Mouse (Mus musculus) frontal cortex, postnatal 36 days (tissue): ENCODE measurements at regions not wholly inside any gene's neighbourhood (a gene's known extent, or its start where the extent isn't known, plus 50 kb on each side); places are given as distances from the start of the nearest gene placed in this dataset.

Source experiments
- DNase-seq, 2 experiments: peaks; one replicate each; pipeline ENCODE4 v3.0.0; 2022; ENCODE audit warnings: low spot score in 2 of 2

DNA sequence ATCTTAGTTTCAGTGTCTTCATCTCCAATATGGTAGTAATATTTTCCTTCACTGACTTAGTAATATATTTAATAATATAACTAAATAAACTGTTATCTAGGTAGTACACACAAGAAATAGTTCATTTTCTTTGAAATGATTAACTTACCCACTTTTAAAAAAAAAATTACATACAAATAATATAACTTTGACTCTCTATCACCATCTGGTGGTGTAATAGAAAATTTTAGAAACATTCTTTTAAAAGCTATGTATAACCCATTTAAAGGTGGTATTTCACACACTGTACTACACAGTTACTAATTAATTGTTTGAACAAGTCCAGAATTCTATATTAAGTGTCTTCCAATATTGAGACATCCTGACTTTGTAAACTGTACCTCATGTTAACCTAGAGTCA is 53.9 kb upstream of the Olfr266 start:
- no peak for DNase-seq

DNA sequence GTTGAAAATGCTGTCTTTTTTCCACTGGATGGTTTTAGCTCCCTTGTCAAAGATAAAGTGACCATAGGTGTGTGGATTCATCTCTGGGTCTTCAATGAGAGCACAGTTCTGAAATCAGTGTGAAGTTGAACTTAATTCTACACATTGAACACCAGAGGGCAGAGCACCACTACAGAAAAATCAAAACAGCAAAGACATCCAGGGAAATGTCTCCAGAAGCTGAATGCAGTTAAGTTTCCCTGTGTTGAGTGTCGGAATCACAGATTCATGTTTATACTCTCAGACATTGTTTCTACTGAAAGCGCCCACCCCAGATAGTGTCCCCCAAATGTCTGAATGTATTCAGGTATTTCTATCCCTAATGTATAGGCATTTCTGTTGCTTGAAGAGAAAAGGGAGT is 77.1 kb upstream of the Olfr266 start:
- DNase-seq = peak; percentile 27 to 49

DNA sequence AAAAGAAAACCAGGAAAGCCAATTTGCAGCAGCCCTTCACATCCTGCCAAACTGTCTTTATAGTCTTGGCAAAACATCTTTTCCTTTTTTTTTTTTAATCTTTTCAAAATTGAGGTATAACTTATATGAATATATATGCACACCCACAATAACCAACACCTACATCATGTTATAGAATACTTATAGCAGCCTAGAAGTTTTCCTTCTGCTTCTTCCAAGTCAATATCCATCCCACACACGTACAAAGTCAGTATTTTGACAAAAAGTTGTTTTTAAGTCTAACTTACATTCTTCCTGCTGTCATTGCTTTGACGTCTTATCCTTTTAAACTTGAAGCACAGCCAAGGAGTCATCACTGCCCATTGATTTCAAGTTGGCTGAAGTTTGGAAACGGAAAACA is 80.6 kb upstream of the Olfr266 start:
- peak; percentile 13 to 23 for DNase-seq

DNA sequence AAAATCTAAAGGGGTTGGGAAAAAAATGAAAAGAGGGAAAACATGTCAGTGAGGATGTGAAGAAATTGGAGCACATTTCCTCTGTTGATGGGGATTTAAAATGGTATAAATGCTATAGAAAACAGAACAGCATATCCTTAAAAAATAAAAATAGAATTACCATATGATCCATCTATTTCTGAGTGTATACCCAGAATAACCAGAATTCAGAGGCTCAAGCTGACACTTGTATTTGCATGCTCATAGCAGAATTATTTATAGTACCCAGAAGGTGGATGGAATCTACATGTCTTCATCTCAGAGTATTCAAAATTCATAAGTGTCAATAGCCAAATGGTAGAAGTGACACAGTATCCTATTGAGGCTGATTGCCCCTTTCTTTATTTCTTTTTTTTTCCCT is 99.9 kb upstream of the Kcna3 start:
- no peak for DNase-seq

DNA sequence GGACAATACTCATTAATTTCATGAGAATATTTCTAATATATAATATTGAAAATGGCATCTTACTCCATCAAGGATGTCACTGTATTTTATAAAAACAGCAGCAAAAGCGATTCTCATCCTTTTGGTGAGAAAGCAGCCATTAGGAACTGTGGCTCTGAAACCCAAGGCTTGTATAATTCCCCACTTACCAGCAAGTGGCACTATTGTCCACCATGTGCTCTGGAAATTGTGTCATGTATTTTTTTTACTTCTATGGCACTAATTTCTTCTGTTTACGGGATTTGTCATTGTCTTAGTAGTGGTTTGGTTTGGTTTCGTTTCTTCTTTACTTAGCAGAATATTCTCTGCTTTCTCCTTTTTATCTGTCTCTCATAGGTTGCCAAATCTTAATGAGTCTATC is 95.9 kb upstream of the Kcna3 start:
- peak in 1 of 2 experiments; percentile 49 for DNase-seq

DNA sequence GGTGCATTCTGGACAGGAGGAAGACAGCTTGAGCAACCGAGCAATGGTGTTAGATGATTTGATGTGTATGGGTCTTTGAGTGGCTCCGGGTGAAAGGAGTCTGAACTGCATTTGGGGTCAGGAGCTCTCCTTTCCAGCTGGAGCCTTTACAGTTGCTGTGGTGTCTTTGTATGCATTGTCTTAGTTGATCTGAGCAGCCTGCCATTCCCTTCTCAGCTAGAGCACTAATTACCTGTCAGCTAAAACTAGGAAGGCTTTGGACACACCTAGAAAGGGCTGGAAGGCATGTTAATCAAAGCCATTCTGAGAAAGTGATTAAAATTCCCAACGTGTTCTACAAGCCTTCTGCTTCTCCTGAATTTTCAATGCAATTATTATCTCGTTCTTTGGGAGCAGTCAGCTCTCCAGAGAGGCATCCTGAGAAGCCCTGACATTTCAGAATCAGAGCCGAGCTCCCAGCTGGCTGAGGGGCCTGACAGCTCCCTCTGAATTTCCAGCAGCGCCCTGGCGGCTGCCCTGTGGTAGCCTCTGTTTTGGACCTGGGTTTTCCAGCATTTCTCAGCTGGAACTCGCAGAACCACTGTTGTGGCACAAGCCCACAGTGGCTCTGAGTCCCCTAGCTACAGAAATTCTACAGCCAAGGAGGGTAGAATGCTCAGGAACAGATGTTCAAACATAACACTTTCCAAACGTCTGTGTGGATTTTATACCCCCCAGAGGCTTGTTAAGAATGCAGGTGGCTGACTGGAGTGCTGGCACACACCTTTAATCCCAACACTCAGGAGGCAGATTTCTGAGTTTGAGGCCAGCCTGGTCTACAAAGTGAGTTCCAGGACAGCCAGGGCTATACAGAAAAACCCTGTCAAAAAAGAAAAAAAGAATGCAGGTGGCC is 80.2 kb upstream of the Kcna3 start:
- no peak for DNase-seq

DNA sequence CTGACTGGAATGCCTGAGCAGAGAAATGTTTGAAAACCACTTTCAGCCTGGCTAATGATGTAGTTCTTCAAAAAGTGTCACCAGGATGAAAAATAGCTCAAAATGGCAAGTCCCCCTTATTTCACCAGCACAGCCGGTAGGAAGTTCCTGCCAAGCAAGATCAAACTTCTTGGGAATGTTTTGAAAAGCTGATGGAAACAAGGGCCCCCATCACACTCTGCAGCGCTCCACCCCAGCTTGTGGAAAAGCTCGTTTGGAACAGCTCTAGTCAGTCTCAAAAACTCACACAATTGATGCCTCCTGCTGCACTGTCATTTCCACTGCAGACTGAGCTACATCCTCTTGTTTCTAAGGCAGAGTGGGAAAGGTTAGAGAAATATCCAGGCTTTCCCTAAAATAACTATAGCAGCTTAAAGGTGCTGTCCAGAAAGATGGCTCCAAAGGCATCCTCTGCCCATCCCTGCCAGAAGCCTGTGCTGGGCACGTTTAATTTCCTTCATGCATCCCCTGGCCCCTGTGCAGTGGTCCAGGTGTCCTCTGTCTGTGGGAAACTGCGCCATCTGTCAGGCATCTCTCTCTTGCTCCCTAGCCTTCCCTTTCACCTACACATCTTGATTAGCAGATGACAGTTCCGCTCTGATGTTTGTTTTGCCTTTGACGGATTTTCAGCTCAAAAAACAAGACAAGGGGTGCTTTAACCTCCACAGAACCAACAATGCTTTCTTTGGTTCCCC is 78.6 kb upstream of the Kcna3 start:
- DNase-seq = peak in 1 of 2 experiments; percentile 54

DNA sequence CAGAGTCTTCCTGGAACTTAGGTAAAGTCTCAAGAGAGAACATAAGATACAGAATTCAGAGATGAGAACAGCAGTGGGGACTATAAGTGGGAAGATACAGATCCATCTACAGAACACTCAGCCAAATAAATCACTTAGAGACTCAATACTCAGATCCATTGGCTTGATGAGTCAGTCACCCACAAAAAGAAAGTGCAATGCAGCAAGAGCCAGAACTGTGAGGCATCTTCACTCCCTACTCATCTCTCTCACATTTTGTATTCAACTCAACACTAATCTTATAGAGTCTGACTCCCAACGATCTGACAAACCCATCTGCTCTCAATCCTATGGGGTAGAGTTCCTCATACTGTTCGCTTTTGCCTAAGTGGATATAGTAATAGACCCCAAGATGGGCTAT is 77.8 kb upstream of the Kcna3 start:
- DNase-seq = peak in 1 of 2 experiments; percentile 59

DNA sequence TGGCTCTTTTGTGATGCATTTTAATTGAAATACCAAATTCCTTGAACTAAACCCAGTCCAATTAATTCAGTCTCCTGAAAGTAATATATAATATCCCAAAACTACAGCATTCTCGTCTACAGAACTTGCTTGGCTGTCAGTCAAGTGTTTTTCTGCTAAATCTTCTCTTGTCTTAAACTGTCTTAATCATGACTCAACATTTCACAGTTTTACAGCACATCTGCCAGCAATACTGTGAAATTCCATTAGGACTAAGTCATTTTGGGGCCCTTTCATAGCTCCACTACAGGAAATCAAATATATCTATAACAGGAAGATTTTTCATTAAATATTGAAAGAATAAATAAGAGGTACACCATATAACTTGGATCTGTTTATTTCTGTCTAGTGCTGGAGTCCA is 75.4 kb upstream of the Kcna3 start:
- DNase-seq = no peak

DNA sequence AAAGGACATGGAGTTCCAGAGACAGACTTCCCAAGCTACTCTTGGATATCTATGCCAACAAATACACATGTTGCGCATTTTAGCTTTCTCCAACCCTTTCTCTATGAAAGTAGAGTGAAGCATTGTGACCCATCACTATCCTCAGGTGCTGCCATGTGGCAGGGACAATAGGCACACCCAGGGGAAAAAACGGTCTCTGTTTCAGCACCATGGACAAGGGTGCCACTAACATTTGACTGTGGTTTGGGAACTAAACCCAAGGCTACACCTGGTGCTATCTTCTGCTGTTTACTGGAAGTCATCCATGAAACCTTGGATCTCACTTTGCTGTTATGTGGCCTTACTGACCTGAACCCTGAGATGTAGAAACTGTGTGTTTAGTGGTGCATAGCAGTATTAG is 73.5 kb upstream of the Kcna3 start:
- no peak for DNase-seq

DNA sequence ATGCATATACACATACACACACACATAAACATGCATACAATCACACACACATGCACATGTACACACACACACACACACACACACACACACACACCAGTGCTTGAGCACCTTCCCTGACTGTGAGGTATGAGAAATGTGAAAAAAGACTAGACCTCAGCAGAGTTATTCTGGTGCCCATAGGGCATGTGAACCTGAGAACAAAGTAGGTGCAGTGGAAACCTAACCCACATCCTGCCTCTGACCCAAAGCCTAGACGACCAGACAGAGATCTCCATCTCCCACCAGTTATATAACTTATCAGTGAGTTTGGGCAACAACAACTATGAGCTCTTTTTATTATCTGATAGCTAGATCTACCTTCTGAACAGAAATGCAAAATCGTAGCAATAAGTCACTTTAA is 69.8 kb upstream of the Kcna3 start:
- no peak for DNase-seq

DNA sequence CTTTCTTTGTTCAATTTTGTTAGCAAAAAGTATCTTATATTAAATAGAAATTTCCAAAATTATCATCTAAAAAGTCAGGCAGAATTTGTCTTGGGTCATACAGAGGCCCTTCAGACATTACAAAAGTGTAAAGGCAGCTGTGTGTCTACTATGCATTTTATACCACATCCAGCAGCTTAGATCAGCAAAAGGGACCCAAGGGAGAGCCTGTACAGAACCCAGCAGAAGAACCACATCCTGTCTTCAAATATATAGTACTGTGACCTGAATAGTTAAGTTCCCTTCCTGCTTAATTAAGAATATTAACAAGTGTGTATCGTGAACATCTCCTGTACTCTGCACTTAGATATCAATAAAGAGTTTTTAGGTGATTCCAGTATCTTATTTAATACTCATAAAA is 68.5 kb upstream of the Kcna3 start:
- DNase-seq = no peak

DNA sequence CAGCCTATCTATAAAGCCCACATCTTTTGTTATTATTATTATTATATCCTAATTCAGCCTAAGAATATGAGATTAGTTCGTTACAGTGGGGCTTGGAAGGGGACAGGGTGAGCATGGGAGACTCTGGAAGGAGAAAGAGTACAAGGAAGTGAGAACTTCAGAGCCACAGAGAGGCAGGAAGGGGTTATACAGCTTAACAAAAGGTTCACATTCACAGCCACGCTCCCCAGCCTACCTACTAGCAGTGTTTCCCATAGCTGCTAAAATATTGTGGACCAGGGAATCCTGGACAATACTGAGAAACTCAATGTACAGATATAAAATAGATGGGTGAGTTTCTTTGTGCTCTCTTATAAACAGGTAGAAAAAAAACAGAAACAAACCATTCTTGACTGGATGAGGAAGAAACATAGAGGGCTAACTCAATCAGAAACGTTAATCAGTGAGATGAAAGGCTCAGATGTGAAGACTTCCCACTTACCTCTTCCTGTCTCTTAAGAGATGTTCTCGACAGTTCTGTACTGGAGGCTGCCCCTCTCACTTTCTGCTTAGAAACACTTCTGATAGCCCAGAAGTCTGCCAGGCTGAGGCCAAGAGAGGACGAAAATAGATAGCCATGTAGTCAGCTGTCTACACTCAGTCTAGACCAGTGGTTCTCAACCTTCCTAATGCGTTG is 61.7 kb upstream of the Kcna3 start:
- DNase-seq = no peak

DNA sequence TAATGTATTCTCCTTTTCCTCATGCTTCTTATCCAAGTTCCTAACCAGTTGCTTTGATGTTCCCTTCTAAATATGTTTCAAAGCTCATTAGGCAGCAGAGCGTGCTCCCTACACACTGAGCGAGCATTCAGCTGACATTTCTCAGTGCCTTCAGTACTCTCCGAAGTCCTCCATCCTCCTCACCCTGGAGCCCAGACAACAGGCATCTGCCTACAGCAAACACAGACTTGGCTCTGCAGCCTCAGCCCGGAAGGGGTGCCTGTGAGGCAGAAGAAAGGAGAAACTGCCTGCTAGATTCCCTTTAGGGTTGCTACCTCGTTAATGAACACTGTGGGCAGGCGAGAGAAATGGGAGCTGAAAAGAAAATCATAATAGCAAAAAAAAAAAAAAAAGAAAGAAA is 57.2 kb upstream of the Kcna3 start:
- DNase-seq = peak in 1 of 2 experiments; percentile 29

DNA sequence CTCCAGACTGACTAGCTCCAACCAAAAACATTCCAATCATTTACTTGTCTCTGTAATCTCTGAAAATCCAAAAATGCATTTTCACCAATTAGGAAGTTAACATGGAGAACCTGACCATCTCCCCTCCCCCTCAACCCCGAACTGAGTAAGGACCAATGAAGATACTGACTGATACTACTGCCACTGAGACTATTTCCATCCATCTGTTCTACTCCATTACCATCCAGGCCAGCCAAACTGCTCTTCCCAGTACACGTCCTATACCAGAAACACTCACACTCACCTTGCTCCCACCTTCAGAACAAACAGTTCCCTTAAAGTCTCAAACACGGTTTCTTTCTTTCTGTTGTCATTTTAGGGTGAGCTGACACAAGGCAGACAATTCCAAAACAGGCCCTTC is 55.1 kb upstream of the Kcna3 start:
- no peak for DNase-seq

DNA sequence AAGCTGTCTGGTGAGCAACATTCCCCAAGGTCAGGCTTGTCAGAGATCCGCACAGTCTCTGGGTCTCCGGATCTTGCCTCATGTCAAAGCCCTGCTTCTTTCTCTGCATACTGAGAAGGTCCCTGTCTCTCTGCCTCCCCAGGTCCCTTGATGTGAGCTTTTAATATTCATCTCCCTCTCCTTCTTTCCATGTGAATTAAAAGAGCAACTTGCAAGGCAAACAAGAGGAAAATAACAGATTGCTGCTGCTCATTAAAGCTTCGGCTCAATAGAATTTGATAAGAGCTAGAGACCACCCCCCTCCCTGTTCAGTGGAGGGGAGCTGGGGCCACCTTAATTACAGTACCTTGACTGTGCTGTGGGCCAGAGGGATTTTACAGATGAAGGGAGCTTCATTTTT is 54.6 kb upstream of the Kcna3 start:
- no peak for DNase-seq

DNA sequence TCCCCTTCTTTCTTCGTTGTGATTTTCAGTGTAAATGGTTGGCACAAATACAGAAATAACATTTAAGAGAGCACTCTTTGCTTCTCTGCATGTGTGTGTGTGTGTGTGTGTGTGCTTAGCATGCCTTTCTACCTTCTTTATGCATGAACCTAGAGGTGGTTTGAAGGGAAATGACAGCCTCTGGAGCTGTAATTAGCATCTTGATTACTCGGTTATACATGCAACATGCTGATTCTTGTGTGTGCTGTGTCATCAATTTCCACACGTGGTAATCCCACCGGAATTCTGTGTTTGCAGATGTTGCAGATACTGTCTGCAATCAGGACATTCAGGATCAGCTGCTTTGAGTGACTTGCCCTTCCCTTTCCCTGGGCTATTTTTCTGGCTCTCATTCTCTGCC is 51.7 kb upstream of the Kcna3 start:
- DNase-seq = no peak
